Mouse (Mus musculus) MN1 (cell line): Measurements from ENCODE around the gene Htr5b.

ENCODE experiments used
- DNase-seq: peaks from one replicate; pipeline ENCODE4 v3.0.0-alpha.2; 2016; ENCODE audit warnings: low spot score

The Htr5b gene

DNA sequence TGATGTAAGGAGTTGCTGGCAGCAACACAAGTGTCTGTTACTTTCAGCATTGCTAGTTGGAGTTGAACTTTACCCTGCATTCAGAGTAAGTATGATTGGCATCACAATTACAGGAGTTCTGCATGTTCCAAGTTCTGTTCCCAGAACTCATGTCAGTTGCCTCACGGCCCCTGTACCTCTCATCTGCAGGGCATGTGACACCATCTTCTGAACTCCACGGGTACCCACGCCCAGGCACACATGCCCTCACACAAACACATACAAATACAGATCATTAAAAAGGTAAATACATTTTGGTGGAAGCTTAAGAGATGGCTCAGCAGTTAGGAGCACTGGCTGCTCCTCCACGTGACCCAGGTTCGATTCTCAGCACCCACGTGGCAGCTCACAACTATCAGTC is 41.5 kb downstream of the Htr5b start:
- no peak for DNase-seq

DNA sequence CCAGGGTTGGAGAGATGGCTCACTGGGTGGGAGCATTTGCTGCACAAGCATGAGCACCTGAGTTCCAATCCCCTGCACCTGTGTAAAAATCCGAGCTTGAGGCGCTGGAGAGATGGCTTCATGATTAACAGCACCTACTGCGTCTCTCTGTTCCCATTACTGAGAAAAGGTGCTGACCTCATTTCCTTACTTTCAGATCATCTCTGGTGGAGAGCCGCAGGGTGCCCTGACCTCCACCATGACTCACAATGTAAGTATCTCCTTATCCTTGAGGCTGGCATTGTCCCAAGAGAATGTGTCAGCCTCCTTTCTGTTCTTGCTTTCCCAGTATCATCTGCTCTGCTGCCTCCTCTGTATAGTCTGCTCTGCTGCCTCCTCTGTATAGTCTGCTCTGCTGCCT is 45.2 kb downstream of the Htr5b start:
- peak; percentile 8 for DNase-seq

DNA sequence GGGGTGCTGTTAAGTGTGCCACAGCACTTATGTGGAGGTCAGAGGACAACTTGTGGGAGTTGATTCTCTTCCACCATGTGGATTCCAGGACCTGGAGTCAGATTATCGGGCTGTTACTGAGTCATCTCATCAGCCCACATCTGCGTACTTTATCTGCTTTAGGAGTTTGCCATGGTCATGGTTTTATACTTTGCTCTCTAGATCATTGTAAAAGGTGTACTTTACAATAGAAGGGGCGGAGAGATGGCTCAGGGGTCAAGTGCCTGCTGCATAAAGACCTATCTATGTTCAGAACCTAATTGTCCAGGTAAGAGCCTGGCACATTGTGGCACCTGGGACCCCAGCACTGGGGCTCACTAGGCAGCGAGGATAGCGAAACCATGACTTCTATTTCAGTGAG is 48.9 kb downstream of the Htr5b start:
- DNase-seq, result no peak

DNA sequence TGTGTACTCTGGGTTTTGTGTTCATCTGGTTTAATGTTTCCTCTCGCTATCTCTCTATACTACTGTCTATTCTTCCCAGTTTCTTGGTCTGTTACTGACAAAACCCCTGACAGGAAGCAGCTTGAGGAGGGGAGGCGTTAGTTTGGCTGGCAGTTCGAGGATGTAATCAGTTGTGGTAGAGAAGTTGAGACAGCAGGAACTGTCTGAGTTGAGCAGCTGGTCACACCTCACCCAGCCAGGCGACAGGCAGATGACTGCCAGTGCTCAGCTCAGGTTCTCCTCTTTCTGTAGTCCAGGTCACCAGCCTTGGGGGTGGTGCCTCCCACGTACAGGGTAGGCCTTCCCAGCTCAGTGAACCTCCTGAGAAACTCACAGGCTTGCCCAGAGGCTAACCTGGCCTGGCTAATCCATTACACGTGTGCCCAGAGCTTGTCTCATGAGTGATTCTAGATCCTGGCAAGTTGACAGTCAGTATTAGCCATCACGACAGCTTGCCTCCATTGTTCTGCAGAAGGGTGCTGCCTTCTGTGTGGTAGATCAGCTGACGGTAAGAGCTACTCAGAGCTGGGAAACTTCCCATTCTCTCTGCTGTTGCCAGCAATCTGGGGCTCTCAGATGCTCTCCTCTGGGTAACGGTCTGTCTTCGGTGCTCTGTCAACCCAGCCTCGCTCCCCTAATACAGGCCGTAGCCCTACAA is 49.8 kb downstream of the Htr5b start:
- DNase-seq, result no peak

DNA sequence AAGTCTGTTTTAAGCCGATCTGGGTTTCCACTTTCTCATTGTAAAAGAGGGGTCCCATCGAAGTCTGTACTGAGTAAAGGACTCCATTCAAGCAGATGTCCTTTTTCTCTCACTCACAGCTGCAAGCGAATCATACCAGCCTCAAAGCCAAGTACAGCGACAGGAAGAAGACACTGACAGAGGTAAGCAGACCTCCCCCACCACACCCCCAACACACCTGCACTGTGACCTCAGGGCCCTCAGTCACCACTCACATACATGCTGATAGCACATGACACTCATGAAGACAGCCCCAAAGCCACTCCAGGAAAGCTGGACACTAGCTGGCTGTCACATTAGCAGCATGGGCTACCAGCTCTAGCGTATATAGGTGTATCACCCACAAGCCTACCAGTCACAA is 50.5 kb downstream of the Htr5b start:
- DNase-seq, result no peak

DNA sequence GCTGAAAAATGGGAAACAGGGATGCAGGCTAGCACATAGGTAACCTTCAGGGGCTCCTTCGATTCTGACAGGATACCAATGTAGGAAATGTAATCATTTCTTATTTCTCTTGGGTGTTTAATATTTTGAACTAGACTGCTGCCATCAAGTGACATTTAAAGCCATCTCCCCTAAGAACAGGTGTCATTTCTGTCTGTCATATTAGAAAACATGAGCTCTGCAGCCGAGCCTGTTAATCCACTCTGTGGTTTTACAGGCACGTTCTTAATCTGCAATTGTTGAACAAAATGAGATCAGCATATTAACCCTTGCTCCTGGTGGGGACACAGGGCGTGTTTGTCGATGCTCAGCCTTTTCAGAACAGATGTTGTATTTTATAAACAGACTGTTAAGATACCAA is 56.8 kb downstream of the Htr5b start:
- DNase-seq, result no peak

DNA sequence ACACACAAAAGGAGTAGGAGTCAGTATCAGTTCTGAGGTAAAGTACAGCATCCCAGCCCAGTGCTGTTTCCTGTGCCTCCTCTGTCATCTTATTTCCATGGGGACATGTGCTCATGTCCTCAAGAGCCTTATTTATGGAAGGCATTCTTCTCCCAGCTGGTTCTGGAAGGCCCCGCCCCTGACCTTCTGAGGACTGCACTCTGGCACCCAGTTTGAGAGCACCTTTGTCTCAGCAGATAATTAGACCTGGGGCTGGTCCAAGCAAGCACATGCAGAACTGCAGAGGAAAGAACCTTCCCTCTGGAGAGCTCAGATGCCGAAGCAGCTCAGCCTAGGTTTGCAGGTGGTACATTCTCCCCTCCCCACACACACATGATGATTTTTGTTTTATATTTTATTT is 60.0 kb downstream of the Htr5b start:
- no peak for DNase-seq

DNA sequence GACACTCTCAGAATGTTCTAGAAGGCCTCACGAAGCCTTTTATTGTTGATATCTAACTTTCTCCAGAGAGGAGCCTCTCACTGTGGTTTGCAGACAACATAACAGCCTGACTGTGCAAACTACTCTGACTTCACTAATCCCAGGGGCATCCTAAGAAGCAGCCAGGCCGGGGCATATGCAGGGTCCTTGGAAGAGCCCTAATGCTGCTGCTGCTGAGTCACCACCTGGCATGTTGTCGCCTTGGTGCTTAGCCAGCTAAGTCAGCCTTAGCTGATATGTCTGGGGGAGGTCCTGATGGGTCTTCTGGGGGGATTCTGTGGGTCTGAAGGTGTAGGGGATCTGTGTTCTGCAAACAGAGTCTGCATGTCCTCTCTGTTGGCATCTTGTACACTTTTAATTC is 62.0 kb downstream of the Htr5b start:
- DNase-seq, result peak; percentile 10

DNA sequence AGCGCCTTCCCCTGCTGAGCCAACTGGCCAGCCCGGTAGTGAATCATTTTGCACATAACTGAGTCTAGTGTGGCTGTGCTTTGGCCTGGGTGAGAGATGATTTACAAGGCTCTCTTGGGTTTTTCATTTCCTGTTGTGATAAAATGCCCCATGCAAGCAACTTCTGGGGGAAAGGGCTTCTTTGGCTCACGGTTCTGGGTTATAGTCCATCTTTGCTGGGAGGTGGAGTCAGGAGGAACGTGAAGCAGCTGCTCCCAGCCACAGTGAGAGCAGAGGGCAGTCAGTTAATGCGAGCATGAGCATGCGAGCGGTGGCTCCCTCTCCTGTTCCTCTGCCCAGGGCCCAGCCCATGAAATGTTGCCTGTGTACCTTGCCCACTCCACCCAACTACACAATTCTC is 64.5 kb downstream of the Htr5b start:
- no peak for DNase-seq

DNA sequence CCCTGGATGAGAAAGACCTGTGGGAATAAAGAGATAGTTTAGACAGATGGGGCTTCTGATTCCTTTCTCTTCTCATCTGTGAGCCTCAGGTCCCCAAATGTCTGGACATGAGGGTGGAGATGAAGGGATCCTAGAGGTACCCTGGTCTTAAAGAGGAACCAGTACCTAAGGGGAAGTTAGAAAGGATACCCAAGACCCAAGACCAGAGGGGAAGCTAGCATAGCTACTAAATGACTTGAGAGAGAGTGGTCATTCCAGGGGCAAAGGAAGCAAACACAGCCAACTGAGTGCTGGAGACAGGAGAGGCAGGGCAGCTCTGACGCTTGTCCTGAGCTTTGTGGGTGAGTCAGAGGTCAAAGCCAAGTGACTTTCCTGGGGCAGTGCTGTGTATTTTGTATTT is 65.6 kb downstream of the Htr5b start:
- no peak for DNase-seq

DNA sequence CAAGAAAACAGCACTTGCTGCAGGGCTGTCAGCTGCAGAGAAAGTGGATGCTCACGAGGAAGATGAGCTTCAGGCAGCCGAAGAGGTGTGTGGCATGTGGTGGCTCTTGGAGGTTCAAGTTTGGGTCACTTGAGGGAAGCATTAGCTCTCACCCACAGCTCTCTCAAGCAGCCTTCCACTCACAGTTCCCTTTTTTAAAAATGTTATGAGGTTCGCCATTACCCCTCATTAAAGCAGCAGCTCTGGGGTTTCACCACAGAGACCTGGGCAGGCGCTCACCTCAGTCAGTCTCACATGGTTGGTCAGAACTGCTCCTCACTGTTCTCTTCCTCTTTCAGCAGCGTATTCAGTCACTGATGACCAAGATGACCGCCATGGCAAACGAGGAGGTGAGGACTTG is 66.4 kb downstream of the Htr5b start:
- no peak for DNase-seq

DNA sequence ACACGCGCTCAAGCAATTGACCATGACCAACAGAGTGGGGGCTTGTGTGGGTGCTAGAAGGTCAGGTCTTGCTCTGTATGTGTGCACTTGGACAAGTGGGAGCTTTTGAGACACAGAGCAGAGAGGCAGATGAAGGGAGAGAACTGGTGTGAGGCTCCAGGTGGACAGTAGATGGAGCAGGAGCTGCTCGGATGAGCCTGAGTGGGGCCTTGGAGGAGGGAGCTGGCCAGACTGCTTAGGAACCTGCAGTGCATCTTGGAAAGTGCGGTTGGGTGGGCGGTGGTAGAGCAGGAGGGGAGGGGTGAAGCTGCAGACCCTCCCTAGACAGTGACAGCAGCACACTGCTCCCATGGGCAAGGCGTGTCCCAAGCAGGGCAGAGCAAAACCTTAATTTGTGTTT is 68.2 kb downstream of the Htr5b start:
- DNase-seq, result peak; percentile 10
